Mouse (Mus musculus) T-helper 1 cell (primary cell): ENCODE measurements around the gene Smim14.

Experiments used
- in situ Hi-C: fragments of 300-600 bp; cut with MboI, MseI; formaldehyde crosslinking; loops from one replicate; pipeline ENCODE4 v1.15.1; 2025; ENCODE audit warnings: high pct_unique_total_duplicates

The Smim14 gene

GRCm38 (mm10) chr5:65407989-65408388, 129.0 kb downstream of the Smim14 start:
- in situ Hi-C loops, result no loop called here

GRCm38 (mm10) chr5:65401251-65401994, 135.6 kb downstream of the Smim14 start:
- in situ Hi-C loops, result no loop called here
